Mouse (Mus musculus) stomach, postnatal 0 days (tissue): Measurements from ENCODE around the gene Cygb.

Experiments used
- CTCF ChIP-seq: IDR thresholded peaks from 2 replicates; pipeline ENCODE4 v1.5.1; 2016; ENCODE audit warnings: antibody characterized with exemption, low read depth, mild to moderate bottlenecking, moderate library complexity
- EP300 ChIP-seq: optimal IDR thresholded peaks from 2 replicates; pipeline ENCODE3; 2016; ENCODE audit warnings: antibody characterized with exemption

DNA sequence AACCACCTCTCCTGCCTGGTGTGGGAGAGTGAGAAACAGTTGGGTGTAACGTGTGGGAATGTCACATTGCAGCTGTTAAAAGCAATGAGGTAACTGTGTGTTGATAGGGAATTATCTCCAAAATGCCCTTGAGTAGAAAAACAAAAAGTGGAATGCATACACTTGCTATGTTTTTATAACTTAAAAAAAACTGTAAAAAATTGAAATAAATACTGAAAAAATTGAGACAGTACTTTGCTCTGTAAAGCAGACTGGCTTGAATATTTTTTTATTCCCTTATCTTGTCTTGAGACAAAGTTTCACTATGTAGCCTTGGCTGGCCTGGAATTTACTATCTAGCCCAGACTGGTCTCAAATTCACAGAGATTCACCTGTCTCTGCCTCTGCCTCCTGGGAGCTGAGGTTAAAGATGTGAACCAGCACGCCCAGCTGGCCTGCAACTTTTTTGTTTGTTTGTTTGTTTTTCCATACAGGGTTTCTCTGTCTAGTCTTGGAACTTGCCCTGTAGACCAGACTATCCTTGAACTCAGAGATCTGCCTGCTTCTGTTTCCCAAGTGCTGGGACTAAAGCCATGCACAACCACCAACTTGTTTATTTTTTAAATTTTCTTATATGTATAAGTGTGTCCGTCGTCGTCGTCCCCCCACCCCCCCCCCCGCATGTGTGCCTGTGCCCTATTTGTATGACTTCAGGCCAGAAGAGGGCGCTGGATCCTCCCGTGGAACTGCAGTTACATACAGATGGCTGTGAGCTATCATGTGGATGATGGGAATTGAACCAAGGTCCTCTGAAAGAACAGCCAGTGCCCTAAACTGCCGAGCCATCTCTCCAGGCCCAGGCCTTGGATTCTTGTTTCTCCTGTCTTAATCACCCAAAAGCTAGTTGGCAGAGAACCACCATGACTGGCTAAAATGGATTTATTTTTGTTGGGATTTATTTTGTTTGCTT is 26.8 kb downstream of the Cygb start:
- peak; percentile 63 for TF ChIP-seq CTCF
- TF ChIP-seq EP300 = no peak
